Mouse (Mus musculus): ENCODE results near the gene Ppara. TPM values are rescaled to one million over a fixed set of nuclear protein-coding genes. Genes with fewer than 3 reads are reported as not detected.

The Ppara gene
- polyA plus RNA-seq, 1 experiment from 2014 or later, result 1.5 TPM

DNA sequence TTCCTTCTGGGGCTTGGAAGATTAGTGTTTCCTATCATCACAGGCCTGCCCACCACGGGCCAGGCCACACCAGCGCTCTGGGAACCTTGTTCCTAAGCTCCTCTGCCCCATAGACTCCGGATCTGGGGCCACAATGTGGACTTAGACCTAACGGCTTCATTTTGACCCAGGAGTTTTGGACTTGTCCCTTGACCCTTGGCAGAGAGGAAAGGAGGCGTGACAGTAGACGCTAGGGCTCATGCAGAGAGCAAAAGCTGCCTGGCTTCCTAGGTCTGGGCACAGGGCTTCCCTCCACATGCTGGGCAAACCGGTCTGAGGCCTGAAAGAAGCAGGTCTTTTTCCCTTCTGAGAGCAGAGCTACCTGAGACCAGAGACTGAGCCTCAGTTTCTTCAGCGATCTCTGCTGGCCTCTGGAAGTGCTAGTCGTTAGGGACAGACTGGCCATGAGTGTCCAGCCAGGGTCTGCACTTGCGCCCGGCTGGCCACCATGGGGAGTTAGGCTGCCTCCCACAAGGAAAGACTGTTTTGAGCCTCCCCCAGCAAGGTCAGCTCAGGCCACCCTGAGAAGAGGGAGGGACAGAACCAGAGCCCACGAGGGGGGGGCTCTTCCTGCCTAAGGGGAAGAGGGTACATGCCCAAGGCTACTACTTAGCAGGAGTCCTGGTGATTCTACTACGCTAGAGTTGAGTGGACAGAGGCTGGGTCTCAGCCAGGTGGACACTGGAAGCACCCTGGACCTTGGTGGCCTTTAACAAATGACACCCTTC is 29.0 kb upstream of the Ppara start:
- peaks cover 60% of the 10 kb centered on the region for H3K36me3 ChIP-seq
- no peaks in the 10 kb centered on the region for H3K27me3 ChIP-seq (replicated peaks)
- H3K27ac ChIP-seq (replicated peaks), result peak overlapping the region; percentile 46
- no peak overlapping the region for H3K4me2 ChIP-seq
- ATAC-seq (ENCODE audit: low FRiP score), result no peak
- H3K9ac ChIP-seq (replicated peaks), result no peak overlapping the region
- WGBS, result 79% methylated on average over 13 of the region's 13 CpGs
- H3K4me3 ChIP-seq (replicated peaks), result no peak overlapping the region
- H3K9me3 ChIP-seq (replicated peaks), result no peaks in the 10 kb centered on the region
- peaks cover 56% of the 10 kb centered on the region for H3K4me1 ChIP-seq

DNA sequence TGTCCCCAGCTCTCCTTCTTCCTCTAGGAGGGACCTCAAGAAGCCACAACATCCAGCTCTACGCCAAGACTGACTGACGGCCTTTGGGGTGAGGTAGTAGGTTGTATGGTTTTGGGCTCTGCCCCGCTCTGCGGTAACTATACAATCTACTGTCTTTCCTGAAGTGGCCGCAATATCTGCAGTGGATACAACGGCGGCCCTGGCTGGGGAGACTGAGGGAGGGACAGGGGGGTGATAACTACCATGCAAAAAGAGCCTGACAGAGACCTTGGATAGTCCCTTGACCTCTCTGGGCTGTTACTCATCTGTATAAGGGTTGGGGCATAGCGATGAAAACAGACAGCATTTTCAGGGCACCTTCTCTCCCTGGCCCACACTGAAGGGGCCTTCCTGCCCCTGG is 28.3 kb upstream of the Ppara start:
- Histone ChIP-seq H3K36me3 (peaks cover 53% of the 10 kb centered on the region), H3K9me3 (replicated peaks) (no peaks in the 10 kb centered on the region), H3K9ac (replicated peaks) (no peak overlapping the region), H3K4me3 (replicated peaks) (no peak overlapping the region), H3K27me3 (replicated peaks) (no peaks in the 10 kb centered on the region), H3K4me1 (peaks cover 54% of the 10 kb centered on the region), H3K4me2 (no peak overlapping the region), H3K27ac (replicated peaks) (peak overlapping the region; percentile 46)
- WGBS, result 95% methylated on average over 8 of the region's 8 CpGs
- no peak for ATAC-seq (ENCODE audit: low FRiP score)

DNA sequence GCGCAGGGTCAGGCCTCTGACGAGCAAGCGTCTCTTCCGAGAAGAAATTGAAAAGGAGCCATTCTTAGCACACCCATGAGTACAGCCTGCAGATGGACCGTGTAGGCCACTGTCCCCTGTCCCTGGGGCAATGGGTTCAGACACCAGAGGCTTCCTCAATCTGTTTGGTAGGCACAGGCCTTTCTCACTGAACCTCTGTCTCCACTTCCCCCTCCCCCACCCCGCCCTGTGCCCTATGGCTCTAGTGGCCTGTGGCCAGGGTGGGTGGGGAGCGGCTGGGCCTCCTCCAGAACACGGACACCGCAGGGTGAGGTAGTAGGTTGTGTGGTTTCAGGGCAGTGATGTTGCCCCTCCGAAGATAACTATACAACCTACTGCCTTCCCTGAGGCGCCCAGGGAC is 27.8 kb upstream of the Ppara start:
- H3K4me3 ChIP-seq (replicated peaks), result no peak overlapping the region
- H3K4me1 ChIP-seq, result peaks cover 49% of the 10 kb centered on the region
- peaks cover 48% of the 10 kb centered on the region for H3K36me3 ChIP-seq
- peak overlapping the region; percentile 46 for H3K27ac ChIP-seq (replicated peaks)
- no peak for ATAC-seq (ENCODE audit: low FRiP score)
- H3K9ac ChIP-seq (replicated peaks), result no peak overlapping the region
- WGBS, result 89% methylated on average over 11 of the region's 11 CpGs
- no peaks in the 10 kb centered on the region for H3K27me3 ChIP-seq (replicated peaks)
- H3K4me2 ChIP-seq, result no peak overlapping the region
- no peaks in the 10 kb centered on the region for H3K9me3 ChIP-seq (replicated peaks)

DNA sequence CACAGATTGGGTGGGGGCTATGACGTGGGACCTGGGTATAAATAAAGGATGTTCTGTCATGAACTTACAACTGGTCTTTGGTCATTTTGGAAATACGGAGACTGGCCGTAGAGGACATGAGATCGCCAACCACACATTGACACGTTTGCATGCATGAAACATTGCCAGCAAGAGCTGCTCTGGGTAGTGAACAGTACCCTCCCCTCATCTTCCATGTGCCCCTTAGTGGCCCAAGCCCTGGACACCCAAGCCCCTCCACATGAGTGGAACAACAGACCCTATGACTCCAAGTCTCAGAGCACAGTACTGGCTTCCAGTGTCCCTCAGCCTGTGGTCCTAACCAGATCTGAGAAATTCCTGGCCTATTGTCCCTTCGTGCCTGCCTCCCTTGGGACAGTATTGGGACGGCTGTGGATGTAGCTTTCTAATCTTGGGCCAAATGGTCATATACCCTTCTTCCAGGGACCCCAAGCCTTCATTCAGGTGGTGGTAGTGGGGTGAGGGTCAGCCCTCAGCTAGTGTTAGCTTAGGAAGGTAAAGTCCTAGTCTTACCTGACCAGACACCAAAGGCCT is 27.2 kb upstream of the Ppara start:
- Histone ChIP-seq H3K27me3 (replicated peaks) (no peaks in the 10 kb centered on the region), H3K9me3 (replicated peaks) (no peaks in the 10 kb centered on the region), H3K9ac (replicated peaks) (no peak overlapping the region), H3K4me3 (replicated peaks) (no peak overlapping the region), H3K27ac (replicated peaks) (peak overlapping the region; percentile 46; the same call in 1 of the 2 replicates), H3K4me1 (peaks cover 44% of the 10 kb centered on the region), H3K4me2 (no peak overlapping the region), H3K36me3 (peaks cover 46% of the 10 kb centered on the region)
- 78% methylated on average over 7 of the region's 7 CpGs for WGBS
- ATAC-seq (ENCODE audit: low FRiP score), result no peak

DNA sequence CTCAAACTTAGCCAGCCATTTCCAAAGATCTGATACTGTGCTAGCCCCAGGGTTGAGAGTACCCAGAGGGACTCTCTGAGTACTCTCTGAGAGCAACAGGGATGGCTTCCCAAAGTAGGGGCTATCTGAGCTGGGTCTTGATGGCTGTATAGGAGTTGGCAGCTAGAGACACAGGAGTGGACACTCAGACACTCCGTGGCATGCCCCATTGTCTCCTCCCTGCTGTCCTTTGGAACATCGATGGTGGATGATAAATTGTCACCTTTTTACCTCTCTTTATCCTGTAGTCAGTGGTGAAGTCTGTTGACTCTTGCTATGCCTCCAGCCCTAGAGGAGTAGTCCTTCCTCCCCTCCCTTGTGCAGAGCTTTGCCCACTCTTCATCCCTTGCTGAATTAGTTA is 26.6 kb upstream of the Ppara start:
- no peaks in the 10 kb centered on the region for H3K27me3 ChIP-seq (replicated peaks)
- no peak overlapping the region for H3K9ac ChIP-seq (replicated peaks)
- H3K4me1 ChIP-seq, result peaks cover 37% of the 10 kb centered on the region
- H3K4me2 ChIP-seq, result no peak overlapping the region
- H3K36me3 ChIP-seq, result peaks cover 40% of the 10 kb centered on the region
- H3K27ac ChIP-seq (replicated peaks), result 0 out of 2 replicates have a peak overlapping the region, but pooled peaks have one; percentile 6
- no peaks in the 10 kb centered on the region for H3K9me3 ChIP-seq (replicated peaks)
- WGBS, result 80% methylated on average over 2 of the region's 2 CpGs
- no peak for ATAC-seq (ENCODE audit: low FRiP score)
- no peak overlapping the region for H3K4me3 ChIP-seq (replicated peaks)

DNA sequence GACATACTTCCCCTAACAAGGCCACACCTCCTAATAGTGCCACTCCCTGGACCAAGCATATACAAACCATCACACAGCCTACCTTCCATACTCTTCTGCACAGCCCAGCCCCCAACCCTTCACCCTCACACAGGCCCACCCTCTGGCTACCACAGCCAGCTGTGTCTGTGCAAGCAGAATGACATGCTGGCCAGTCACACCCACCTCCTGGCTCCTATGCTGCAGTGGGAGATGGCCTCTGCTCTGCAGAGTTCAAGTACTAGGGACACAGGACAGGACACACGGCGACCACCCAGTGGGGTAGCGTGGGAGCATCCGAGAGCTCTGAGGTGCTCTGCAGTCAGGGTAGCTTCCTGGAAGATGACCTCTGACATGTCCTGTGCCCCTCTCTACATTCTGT is 25.9 kb upstream of the Ppara start:
- H3K27ac ChIP-seq (replicated peaks), result peak overlapping the region; percentile 78
- no peaks in the 10 kb centered on the region for H3K27me3 ChIP-seq (replicated peaks)
- peaks cover 34% of the 10 kb centered on the region for H3K36me3 ChIP-seq
- no peak overlapping the region for H3K4me3 ChIP-seq (replicated peaks)
- H3K9me3 ChIP-seq (replicated peaks), result no peaks in the 10 kb centered on the region
- H3K4me2 ChIP-seq, result no peak overlapping the region
- peak; percentile 26; the same call in 1 of the 2 replicates for ATAC-seq (ENCODE audit: low FRiP score)
- WGBS, result 84% methylated on average over 4 of the region's 4 CpGs
- H3K4me1 ChIP-seq, result peaks cover 31% of the 10 kb centered on the region
- no peak overlapping the region for H3K9ac ChIP-seq (replicated peaks)

DNA sequence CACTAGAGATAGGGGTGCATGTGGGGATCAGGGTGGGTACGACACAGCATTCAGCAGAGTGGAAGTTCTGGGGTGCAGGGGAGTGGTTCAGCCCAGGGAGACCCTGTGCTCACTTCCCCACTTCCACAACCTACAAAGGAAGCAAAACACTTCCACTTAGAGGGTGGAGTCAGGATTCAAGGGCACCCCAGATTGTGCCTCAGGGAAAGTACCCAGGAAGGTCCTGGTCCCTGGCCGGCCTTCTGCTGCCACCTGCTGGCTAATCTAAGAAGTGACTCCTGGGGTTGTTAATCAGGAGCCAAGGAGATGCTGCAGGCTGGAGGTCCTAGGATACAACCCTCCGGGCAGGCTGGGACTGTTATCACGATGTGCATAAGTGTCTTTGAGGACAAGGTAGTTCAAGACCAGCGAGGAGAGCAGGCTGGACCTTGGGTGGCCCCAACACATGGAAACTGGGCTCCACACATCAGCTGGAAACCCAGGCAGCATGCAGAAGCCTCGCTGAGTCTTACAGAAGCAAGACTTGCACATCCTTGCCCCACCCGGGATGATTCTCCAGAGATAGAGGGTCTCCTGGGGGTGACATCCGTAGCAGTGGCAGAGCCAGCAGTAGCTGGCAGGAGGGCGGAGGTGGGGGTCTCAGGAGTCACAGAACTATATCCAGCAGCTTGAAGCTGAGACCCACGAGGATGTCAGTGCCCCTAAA is 25.4 kb upstream of the Ppara start:
- H3K36me3 ChIP-seq, result peaks cover 28% of the 10 kb centered on the region
- H3K4me2 ChIP-seq, result no peak overlapping the region; the same call in 1 of the 2 replicates
- H3K4me1 ChIP-seq, result peaks cover 29% of the 10 kb centered on the region
- peak overlapping the region; percentile 23 for H3K9ac ChIP-seq (replicated peaks)
- WGBS, result 30% methylated on average over 10 of the region's 10 CpGs
- H3K27ac ChIP-seq (replicated peaks), result peak overlapping the region; percentile 78
- peak; percentile 36 for ATAC-seq (ENCODE audit: low FRiP score)
- no peaks in the 10 kb centered on the region for H3K9me3 ChIP-seq (replicated peaks)
- no peak overlapping the region for H3K4me3 ChIP-seq (replicated peaks)
- H3K27me3 ChIP-seq (replicated peaks), result no peaks in the 10 kb centered on the region

DNA sequence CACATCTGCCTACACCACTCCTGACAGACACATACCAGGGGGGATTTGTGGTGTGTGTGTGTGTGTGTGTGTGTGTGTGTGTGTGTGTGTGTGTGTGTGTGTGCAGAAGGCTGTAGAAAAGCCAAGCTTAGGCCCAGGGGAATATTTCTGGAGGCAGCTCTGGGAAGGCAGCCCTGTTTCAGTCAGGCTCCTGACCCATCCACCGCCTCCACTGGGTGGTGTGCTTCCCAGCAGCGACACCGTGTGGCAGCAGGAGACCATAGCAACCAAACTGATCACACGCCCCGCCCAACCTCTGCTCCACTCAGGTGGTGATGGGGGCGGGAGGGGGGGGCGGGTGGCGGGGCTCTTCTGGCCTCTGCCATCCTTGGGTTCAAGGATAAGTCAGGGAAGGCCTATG is 24.6 kb upstream of the Ppara start:
- Histone ChIP-seq H3K27me3 (replicated peaks) (no peaks in the 10 kb centered on the region), H3K4me1 (peaks cover 25% of the 10 kb centered on the region), H3K36me3 (peaks cover 21% of the 10 kb centered on the region), H3K4me2 (no peak overlapping the region), H3K27ac (replicated peaks) (peak overlapping the region; percentile 78), H3K9me3 (replicated peaks) (no peaks in the 10 kb centered on the region), H3K4me3 (replicated peaks) (no peak overlapping the region), H3K9ac (replicated peaks) (no peak overlapping the region)
- peak; percentile 69 for ATAC-seq (ENCODE audit: low FRiP score)
- 0% methylated on average over 6 of the region's 8 CpGs for WGBS

DNA sequence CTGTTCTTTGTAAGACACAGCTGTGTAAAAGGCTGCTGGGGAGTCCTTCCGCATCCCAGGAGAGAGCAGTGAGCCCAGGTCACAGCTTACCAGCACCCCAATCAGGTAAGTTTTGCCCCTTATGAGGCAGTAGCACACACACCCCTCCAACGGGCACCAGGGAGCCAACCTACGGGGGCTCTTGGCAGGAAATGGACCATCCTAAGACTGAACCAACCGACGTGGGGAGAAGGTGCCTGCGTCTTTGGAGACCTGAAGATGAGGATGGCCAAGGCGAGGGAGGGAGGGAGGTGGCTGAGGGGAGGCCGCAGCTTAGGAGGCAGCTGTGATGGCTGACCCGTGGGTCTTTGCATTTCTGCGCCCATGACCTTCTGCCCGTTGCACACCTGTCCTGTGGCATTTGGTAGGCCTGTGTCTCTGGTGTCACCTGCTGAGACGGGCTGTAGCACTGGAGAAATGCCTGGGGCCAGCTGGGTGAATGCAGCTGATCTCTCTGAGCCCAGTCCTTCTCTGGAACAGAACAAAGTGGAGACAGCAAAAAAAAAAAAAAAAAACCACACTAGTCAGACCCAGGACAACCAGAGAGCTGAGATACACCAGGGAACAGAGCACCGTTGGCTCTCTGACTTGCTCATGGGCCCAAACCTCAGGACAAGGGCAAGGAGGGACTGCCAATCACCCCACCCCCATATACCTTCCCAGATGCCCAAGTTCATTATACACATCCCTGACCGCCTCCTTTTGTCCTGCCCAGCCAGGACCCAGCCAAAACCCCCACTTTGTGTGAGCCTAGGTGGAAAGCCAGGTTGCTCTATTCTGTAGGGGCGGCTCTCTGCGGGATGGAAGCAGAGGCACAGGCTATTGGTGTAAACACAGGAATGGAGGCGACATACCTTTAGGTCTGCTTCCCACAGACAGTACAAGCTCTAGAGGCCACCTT is 23.9 kb upstream of the Ppara start:
- H3K4me2 ChIP-seq, result no peak overlapping the region

DNA sequence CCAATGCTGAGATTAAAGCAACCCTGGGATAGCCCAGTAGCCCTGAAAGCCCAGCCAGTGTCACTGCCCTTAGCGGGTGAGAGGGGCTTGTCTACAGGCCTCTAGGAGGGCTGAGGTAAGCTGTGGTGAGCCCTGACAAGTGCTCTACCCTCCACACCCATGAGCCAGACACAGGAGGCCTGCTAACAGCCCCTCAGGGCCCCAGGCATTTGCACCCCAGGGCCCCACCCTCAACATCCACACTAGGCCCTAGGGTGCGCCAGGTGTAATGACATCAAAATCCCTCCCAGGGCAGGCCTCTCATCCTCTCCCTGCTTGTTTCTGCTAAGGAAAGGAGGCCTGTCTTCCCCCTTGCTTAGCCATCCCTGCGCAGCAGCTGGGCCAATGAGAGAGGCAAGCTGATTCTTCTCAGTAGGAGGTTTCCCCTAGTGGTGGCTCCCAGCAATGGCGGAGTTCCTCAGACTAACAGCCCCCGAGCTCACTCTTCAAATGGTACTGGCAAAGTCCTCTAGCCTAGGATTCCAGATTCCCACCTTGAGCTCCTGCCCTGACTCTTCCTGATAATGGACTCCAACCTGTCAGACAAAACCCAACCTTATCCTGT is 22.1 kb upstream of the Ppara start:
- no peak for ATAC-seq (ENCODE audit: low FRiP score)

More for the DNA sequence above, 23.9 kb upstream of the Ppara start:
- Histone ChIP-seq H3K9me3 (replicated peaks) (no peaks in the 10 kb centered on the region), H3K4me1 (peaks cover 21% of the 10 kb centered on the region), H3K36me3 (peaks cover 13% of the 10 kb centered on the region), H3K27me3 (replicated peaks) (no peaks in the 10 kb centered on the region), H3K4me3 (replicated peaks) (no peak overlapping the region), H3K9ac (replicated peaks) (no peak overlapping the region), H3K27ac (replicated peaks) (no peak overlapping the region)
- WGBS, result 79% methylated on average over 17 of the region's 17 CpGs
- no peak; the same call in 1 of the 2 replicates for ATAC-seq (ENCODE audit: low FRiP score)

DNA sequence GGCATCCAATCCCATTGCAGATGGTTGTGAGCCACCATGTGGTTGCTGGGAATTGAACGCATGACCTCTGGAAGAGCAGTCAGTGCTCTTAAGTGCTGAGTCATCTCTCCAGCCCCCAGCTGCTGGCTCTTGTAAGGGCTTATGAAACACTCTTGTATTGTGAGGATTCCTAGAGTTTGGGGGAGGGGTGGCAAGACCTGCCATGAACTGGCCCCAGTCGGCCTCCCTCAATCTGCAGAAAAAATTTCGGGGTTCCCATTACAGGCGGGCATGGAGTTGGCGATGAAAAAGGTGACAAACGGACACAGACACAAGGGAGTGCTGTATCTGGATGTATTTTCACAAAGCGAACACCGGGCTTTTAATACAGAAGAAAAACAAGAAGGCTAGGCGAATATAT is 21.4 kb upstream of the Ppara start:
- Histone ChIP-seq H3K27ac (replicated peaks) (no peak overlapping the region), H3K27me3 (replicated peaks) (no peaks in the 10 kb centered on the region), H3K9ac (replicated peaks) (no peak overlapping the region), H3K36me3 (no peaks in the 10 kb centered on the region), H3K4me3 (replicated peaks) (no peak overlapping the region), H3K4me2 (no peak overlapping the region), H3K4me1 (peaks cover 19% of the 10 kb centered on the region), H3K9me3 (replicated peaks) (no peaks in the 10 kb centered on the region)
- ATAC-seq (ENCODE audit: low FRiP score), result no peak
- 94% methylated on average over 9 of the region's 9 CpGs for WGBS

More for the DNA sequence above, 22.1 kb upstream of the Ppara start:
- H3K9me3 ChIP-seq (replicated peaks), result no peaks in the 10 kb centered on the region
- peaks cover 19% of the 10 kb centered on the region for H3K4me1 ChIP-seq
- H3K4me3 ChIP-seq (replicated peaks), result no peak overlapping the region
- H3K9ac ChIP-seq (replicated peaks), result no peak overlapping the region
- 39% methylated on average over 5 of the region's 5 CpGs for WGBS
- H3K4me2 ChIP-seq, result no peak overlapping the region
- no peaks in the 10 kb centered on the region for H3K27me3 ChIP-seq (replicated peaks)
- no peaks in the 10 kb centered on the region; the same call in 1 of the 2 replicates for H3K36me3 ChIP-seq
- no peak overlapping the region for H3K27ac ChIP-seq (replicated peaks)
